Mouse (Mus musculus) embryo, embryonic 10 days (tissue): ENCODE results near the gene Slc25a38.
"Not testable (repeated sequence)": the region's sequence is repeated elsewhere in the genome, so short reads cannot be mapped to it uniquely, and the experiment has no call there.

Source experiments
- DNase-seq: peaks from one replicate; pipeline ENCODE4 v3.0.0-alpha.2; 2015; ENCODE audit warnings: low spot score

The Slc25a38 gene

GRCm38 (mm10) chr9:120099304-120099703, 10.9 kb upstream of the Slc25a38 start:
- no peak for DNase-seq

GRCm38 (mm10) chr9:120101165-120101564, 9.0 kb upstream of the Slc25a38 start:
- no peak for DNase-seq

- DNase-seq, result not testable (repeated sequence)
Observed at GRCm38 (mm10) chr9:120108953-120109352, 1.2 kb upstream of the Slc25a38 start.

GRCm38 (mm10) chr9:120111156-120111945, 1.2 kb downstream of the Slc25a38 start:
- DNase-seq, result no peak

- DNase-seq, result no peak
Observed at GRCm38 (mm10) chr9:120112472-120112871, 2.3 kb downstream of the Slc25a38 start.

- no peak for DNase-seq
Observed at GRCm38 (mm10) chr9:120113456-120113855, 3.3 kb downstream of the Slc25a38 start.

GRCm38 (mm10) chr9:120114051-120114788, 4.0 kb downstream of the Slc25a38 start:
- no peak for DNase-seq

- DNase-seq, result no peak
Observed at GRCm38 (mm10) chr9:120114789-120115151, 4.6 kb downstream of the Slc25a38 start.

- no peak for DNase-seq
Observed at GRCm38 (mm10) chr9:120115580-120115979, 5.4 kb downstream of the Slc25a38 start.

- no peak for DNase-seq
Observed at GRCm38 (mm10) chr9:120116184-120116624, 6.0 kb downstream of the Slc25a38 start.

GRCm38 (mm10) chr9:120118212-120118611, 8.0 kb downstream of the Slc25a38 start:
- no peak for DNase-seq

GRCm38 (mm10) chr9:120120503-120120902, 10.3 kb downstream of the Slc25a38 start:
- no peak for DNase-seq

- no peak for DNase-seq
Observed at GRCm38 (mm10) chr9:120126868-120127267, 16.7 kb downstream of the Slc25a38 start.

- peak; percentile 98 for DNase-seq
Observed at GRCm38 (mm10) chr9:120127538-120128251, 17.5 kb downstream of the Slc25a38 start, which contains the start of gene Rpsa. Rpsa (plus strand) TSS chr9:120127689.

- DNase-seq, result no peak
Observed at GRCm38 (mm10) chr9:120129276-120129675, 19.1 kb downstream of the Slc25a38 start.

- no peak for DNase-seq
Observed at GRCm38 (mm10) chr9:120131784-120132288, 21.7 kb downstream of the Slc25a38 start.

GRCm38 (mm10) chr9:120132980-120133754, 23.0 kb downstream of the Slc25a38 start:
- peak; percentile 49 for DNase-seq

GRCm38 (mm10) chr9:120133755-120134475, 23.7 kb downstream of the Slc25a38 start:
- DNase-seq, result no peak

- DNase-seq, result no peak
Observed at GRCm38 (mm10) chr9:120134529-120135160, 24.5 kb downstream of the Slc25a38 start.

GRCm38 (mm10) chr9:120135454-120135853, 25.3 kb downstream of the Slc25a38 start:
- no peak for DNase-seq
